Mouse (Mus musculus): ENCODE measurements around the gene Nsun4. TPM values are rescaled to one million over a fixed set of nuclear protein-coding genes. Genes with fewer than 3 reads are reported as not detected.

Gene Nsun4
- polyA plus RNA-seq (2015; fragmentation: Nextera tagmentation; extraction: Ambion mirVana) = 17.7 and 20.8 TPM in 2 replicates

DNA sequence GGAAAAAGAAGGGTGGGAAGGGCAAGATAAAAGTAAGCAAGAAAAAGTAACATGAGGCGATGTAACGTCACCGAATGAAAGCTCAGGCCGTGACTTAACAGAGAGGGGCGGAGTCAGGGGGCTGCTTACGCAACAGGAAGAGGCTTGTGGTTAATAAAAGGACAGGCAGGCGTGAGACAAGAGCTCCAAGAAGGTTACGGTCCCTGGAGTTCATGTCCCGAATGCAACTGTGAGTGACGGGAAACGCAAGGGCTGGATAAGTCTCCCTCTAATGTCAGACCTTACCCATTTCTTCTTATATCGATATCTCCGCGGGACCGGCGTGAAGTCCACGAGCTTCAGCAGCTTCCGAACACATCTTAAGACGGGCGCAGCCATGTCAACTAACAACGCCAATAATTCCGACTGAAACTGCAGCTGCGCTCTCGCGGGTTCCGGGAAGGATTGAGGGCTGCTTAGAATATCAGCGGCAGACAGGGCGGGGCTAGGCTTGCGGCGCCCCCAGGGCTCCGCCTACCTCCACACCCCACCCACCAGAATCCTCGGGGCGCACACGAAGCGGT lies at the start of gene Nsun4:
Gene Nsun4, minus strand, starts transcription at position 478 of the 563 bp plus-strand sequence.
- H3K4me1 ChIP-seq = peaks cover 19% of the 10 kb centered on the region
- WGBS = 0% methylated on average over 35 of the region's 35 CpGs

GRCm38 (mm10) chr4:116100959-116101358 lies 47.3 kb upstream of the Nsun4 start:
- Histone ChIP-seq H3K36me3 (peaks cover 97% of the 10 kb centered on the region), H3K4me3 (replicated peaks) (no peak overlapping the region), H3K9me3 (replicated peaks) (no peaks in the 10 kb centered on the region), H3K4me1 (no peaks in the 10 kb centered on the region), H3K27ac (no peak overlapping the region), H3K4me2 (no peak overlapping the region), H3K9ac (no peak overlapping the region), H3K27me3 (no peaks in the 10 kb centered on the region)
- ATAC-seq (replicated peaks; ENCODE audit: low FRiP score) = no peak
- 82% methylated on average over 7 of the region's 7 CpGs for WGBS

More for the DNA sequence above, at the start of gene Nsun4:
- Histone ChIP-seq H3K9me3 (replicated peaks) (no peaks in the 10 kb centered on the region), H3K4me2 (peak within 1 kb of the TSS; percentile 91), H3K9ac (peak within 1 kb of the TSS; percentile 46), H3K4me3 (replicated peaks) (peak within 1 kb of the TSS; percentile 68), H3K36me3 (peaks cover under 1% of the 10 kb centered on the region), H3K27me3 (no peaks in the 10 kb centered on the region), H3K27ac (peak within 1 kb of the TSS; percentile 97)
- ATAC-seq (replicated peaks; ENCODE audit: low FRiP score) = peak; percentile 95

- H3K4me2 ChIP-seq = no peak overlapping the region
- no peak overlapping the region for H3K9ac ChIP-seq
- H3K4me1 ChIP-seq = no peaks in the 10 kb centered on the region
- H3K9me3 ChIP-seq (replicated peaks) = no peaks in the 10 kb centered on the region
- no peak for ATAC-seq (replicated peaks; ENCODE audit: low FRiP score)
- H3K27ac ChIP-seq = no peak overlapping the region
- WGBS = 86% methylated on average over 8 of the region's 8 CpGs
- H3K4me3 ChIP-seq (replicated peaks) = no peak overlapping the region
- no peaks in the 10 kb centered on the region for H3K27me3 ChIP-seq
- H3K36me3 ChIP-seq = peaks cover 98% of the 10 kb centered on the region
These were observed 43.5 kb upstream of the Nsun4 start for GRCm38 (mm10) chr4:116097211-116097610.

DNA sequence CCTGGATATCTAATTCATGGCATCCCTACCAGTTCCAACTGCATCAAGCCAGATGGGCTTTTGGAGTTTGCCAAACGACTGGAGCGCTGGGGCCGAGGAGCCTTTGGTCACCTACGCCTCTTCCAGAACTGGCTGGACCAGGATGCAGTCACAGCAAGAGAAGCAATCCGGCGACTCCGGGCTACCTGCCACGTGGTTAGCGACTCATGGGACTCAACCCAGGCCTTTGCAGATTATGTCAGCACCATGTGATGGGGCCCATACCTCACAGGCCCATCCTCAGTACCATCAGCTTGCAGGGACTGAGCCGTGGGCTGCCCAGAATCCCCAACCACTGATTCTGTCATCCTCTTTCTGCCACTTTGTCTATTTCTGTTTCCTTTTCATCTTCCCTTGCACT lies 42.6 kb upstream of the Nsun4 start:
- Histone ChIP-seq H3K4me1 (no peaks in the 10 kb centered on the region), H3K27ac (no peak overlapping the region), H3K4me2 (no peak overlapping the region), H3K9me3 (replicated peaks) (no peaks in the 10 kb centered on the region), H3K27me3 (no peaks in the 10 kb centered on the region), H3K4me3 (replicated peaks) (no peak overlapping the region), H3K9ac (no peak overlapping the region), H3K36me3 (peaks cover 100% of the 10 kb centered on the region)
- no peak for ATAC-seq (replicated peaks; ENCODE audit: low FRiP score)
- WGBS = 88% methylated on average over 10 of the region's 10 CpGs

GRCm38 (mm10) chr4:116088510-116089249 lies 35.0 kb upstream of the Nsun4 start:
- 90% methylated on average over 23 of the region's 23 CpGs for WGBS
- peaks cover 94% of the 10 kb centered on the region for H3K36me3 ChIP-seq
- no peak overlapping the region for H3K4me3 ChIP-seq (replicated peaks)
- ATAC-seq (replicated peaks; ENCODE audit: low FRiP score) = no peak
- H3K4me1 ChIP-seq = no peaks in the 10 kb centered on the region
- H3K9ac ChIP-seq = no peak overlapping the region
- no peak overlapping the region for H3K4me2 ChIP-seq
- no peaks in the 10 kb centered on the region for H3K27me3 ChIP-seq
- no peak overlapping the region for H3K27ac ChIP-seq
- H3K9me3 ChIP-seq (replicated peaks) = no peaks in the 10 kb centered on the region

GRCm38 (mm10) chr4:116077240-116078095 lies 23.8 kb upstream of the Nsun4 start:
- Histone ChIP-seq H3K4me1 (peaks cover 27% of the 10 kb centered on the region), H3K36me3 (peaks cover 34% of the 10 kb centered on the region), H3K9me3 (replicated peaks) (no peaks in the 10 kb centered on the region), H3K4me2 (peak overlapping the region; percentile 80), H3K4me3 (replicated peaks) (peak overlapping the region; percentile 81), H3K9ac (peak overlapping the region; percentile 79), H3K27ac (peak overlapping the region; percentile 99), H3K27me3 (no peaks in the 10 kb centered on the region)
- 56% methylated on average over 3 of the region's 3 CpGs for WGBS
- no peak for ATAC-seq (replicated peaks; ENCODE audit: low FRiP score)

GRCm38 (mm10) chr4:116076369-116077231 lies 22.9 kb upstream of the Nsun4 start:
- H3K4me1 ChIP-seq = peaks cover 31% of the 10 kb centered on the region
- H3K9me3 ChIP-seq (replicated peaks) = no peaks in the 10 kb centered on the region
- peak overlapping the region; percentile 81 for H3K4me3 ChIP-seq (replicated peaks)
- ATAC-seq (replicated peaks; ENCODE audit: low FRiP score) = peak; percentile 45
- 2% methylated on average over 37 of the region's 37 CpGs for WGBS
- H3K4me2 ChIP-seq = peak overlapping the region; percentile 80
- H3K36me3 ChIP-seq = peaks cover 25% of the 10 kb centered on the region
- H3K9ac ChIP-seq = peak overlapping the region; percentile 79
- H3K27ac ChIP-seq = peak overlapping the region; percentile 99
- no peaks in the 10 kb centered on the region for H3K27me3 ChIP-seq

GRCm38 (mm10) chr4:116075631-116076368 lies 22.1 kb upstream of the Nsun4 start:
- Histone ChIP-seq H3K36me3 (peaks cover 17% of the 10 kb centered on the region), H3K4me2 (peak overlapping the region; percentile 80), H3K4me3 (replicated peaks) (peak overlapping the region; percentile 81), H3K9ac (peak overlapping the region; percentile 79), H3K27me3 (no peaks in the 10 kb centered on the region), H3K27ac (peak overlapping the region; percentile 99), H3K4me1 (peaks cover 31% of the 10 kb centered on the region), H3K9me3 (replicated peaks) (no peaks in the 10 kb centered on the region)
- peak; percentile 76 for ATAC-seq (replicated peaks; ENCODE audit: low FRiP score)
- under 1% methylated on average over 73 of the region's 77 CpGs for WGBS

GRCm38 (mm10) chr4:116074861-116075620 lies 21.4 kb upstream of the Nsun4 start, which contains the start of the genes Uqcrh and Lrrc41:
Gene Uqcrh (minus strand): TSS chr4:116075071.
Gene Lrrc41 (plus strand): TSS chr4:116075269.
- Histone ChIP-seq H3K9me3 (replicated peaks) (no peaks in the 10 kb centered on the region), H3K27me3 (no peaks in the 10 kb centered on the region), H3K4me3 (replicated peaks) (peak within 1 kb of the TSS; percentile 81), H3K9ac (peak within 1 kb of the TSS; percentile 79), H3K27ac (peak within 1 kb of the TSS; percentile 99), H3K36me3 (peaks cover 15% of the 10 kb centered on the region), H3K4me1 (peaks cover 31% of the 10 kb centered on the region), H3K4me2 (peak within 1 kb of the TSS; percentile 80)
- ATAC-seq (replicated peaks; ENCODE audit: low FRiP score) = peak; percentile 93
- WGBS = under 1% methylated on average over 55 of the region's 55 CpGs

DNA sequence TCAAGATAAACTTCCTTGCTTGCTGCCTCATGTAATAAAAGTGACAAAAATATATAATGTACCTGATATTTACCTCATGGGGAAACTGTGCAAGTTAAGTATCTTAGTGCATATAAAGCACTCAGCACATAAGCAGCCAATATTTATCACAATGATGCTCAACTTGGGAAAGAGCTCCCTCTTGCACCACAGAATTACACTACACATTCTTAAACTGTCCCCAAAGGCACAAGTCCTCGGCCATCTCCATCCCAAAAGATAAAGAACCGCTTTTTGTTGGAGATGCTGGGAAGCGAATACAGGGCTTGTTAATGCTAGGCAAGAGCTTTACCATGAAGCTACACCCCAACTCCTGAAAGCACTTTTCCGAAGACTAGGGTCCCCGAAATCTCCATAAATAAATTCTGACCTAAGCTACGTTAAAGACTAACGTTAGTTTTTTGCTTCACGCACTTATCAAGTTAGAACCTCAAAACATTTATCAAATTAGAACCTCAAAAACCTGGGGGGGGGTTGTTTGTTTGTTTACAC lies 20.5 kb upstream of the Nsun4 start:
- no peak for ATAC-seq (replicated peaks; ENCODE audit: low FRiP score)

More for the DNA sequence above, 20.5 kb upstream of the Nsun4 start:
- Histone ChIP-seq H3K9me3 (replicated peaks) (no peaks in the 10 kb centered on the region), H3K4me1 (peaks cover 31% of the 10 kb centered on the region), H3K27me3 (no peaks in the 10 kb centered on the region), H3K4me2 (peak overlapping the region; percentile 80), H3K36me3 (peaks cover 15% of the 10 kb centered on the region), H3K4me3 (replicated peaks) (peak overlapping the region; percentile 81), H3K9ac (peak overlapping the region; percentile 76), H3K27ac (peak overlapping the region; percentile 99)
- under 1% methylated on average over 8 of the region's 8 CpGs for WGBS

All from kidney, embryonic 15.5 days (tissue).